Mouse (Mus musculus) forebrain, embryonic 12.5 days (tissue): Measurements from ENCODE around the gene Sema5a. TPM values are rescaled to one million over a fixed set of nuclear protein-coding genes. Genes with fewer than 3 reads are reported as not detected.
A peak's percentile ranks its signal among the peaks of the same experiment; 100 is the strongest.

ENCODE experiments used
- ATAC-seq: fragments of 200-750 bp; cut with Nextera tagmentation; 2 replicates; pipeline ENCODE4 v1.8.0; 2017; ENCODE audit warnings: moderate TSS enrichment; ENCODE audit not compliant: low FRiP score
- H3K27ac ChIP-seq: fragments of 300-500 bp; sonication (generic); 2 replicates; pipeline ENCODE4 v1.5.1; 2016; ENCODE audit warnings: mild to moderate bottlenecking
- H3K27me3 ChIP-seq: fragments of 300-500 bp; sonication (generic); 2 replicates; pipeline ENCODE4 v1.6.1; 2016; ENCODE audit warnings: mild to moderate bottlenecking
- H3K36me3 ChIP-seq: fragments of 300-500 bp; sonication (generic); replicated peaks from 2 replicates; pipeline ENCODE4 v1.6.1; 2016; ENCODE audit warnings: mild to moderate bottlenecking
- H3K4me1 ChIP-seq: fragments of 300-500 bp; sonication (generic); 2 replicates; pipeline ENCODE4 v1.6.1; 2016
- H3K4me2 ChIP-seq: fragments of 300-500 bp; sonication (generic); 2 replicates; pipeline ENCODE4 v1.6.1; 2016; ENCODE audit warnings: mild to moderate bottlenecking, moderate library complexity
- H3K4me3 ChIP-seq: fragments of 300-500 bp; sonication (generic); replicated peaks from 2 replicates; pipeline ENCODE4 v1.5.1; 2016; ENCODE audit warnings: mild to moderate bottlenecking
- H3K9ac ChIP-seq: fragments of 300-500 bp; sonication (generic); 2 replicates; pipeline ENCODE4 v1.6.1; 2016; ENCODE audit warnings: mild to moderate bottlenecking
- H3K9me3 ChIP-seq: fragments of 300-500 bp; sonication (generic); 2 replicates; pipeline ENCODE4 v1.6.1; 2016
- WGBS: fragments of 180-500 bp; shearing (Covaris S2); methylation state at CpG from one replicate; pipeline ENCODE4 v1.1.7; 2016; 5-methylcytosine and 5-hydroxymethylcytosine counted together
- polyA plus RNA-seq: library from polyadenylated mRNA; unstranded; fragments of >200 nt; fragmentation: Nextera tagmentation; extraction: Ambion mirVana; gene quantifications from 2 replicates; pipeline ENCODE4 v1.2.1, GENCODE M21; 2016

Gene Sema5a
- polyA plus RNA-seq, 1 experiment from 2014 or later, result 20.7 TPM

DNA sequence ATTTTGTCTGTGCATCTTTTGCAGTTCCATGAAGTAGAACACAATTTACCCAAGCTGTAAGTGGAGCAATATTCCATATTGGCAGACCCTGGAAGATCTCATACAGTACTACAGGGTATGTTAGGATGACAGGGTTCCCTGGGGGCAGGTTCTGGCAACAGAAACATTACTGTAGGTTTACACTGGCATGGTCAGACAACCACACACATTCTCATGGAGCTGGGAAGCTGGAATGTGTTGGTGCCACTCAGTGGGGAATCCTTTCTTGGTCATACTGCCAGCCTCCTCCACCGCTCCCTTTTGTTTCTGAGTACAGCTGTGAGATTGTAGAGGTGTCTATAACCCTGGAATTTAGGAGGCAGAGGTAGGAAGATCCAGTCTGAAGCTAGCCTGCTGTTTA lies 11.2 kb upstream of the Sema5a start:
- WGBS, result 96% methylated on average over 1 of the region's 1 CpGs
- no peak overlapping the region for H3K4me2 ChIP-seq
- H3K9ac ChIP-seq, result no peak overlapping the region
- H3K4me3 ChIP-seq, result no peak overlapping the region
- no peaks in the 10 kb centered on the region for H3K36me3 ChIP-seq
- no peaks in the 10 kb centered on the region for H3K9me3 ChIP-seq
- no peaks in the 10 kb centered on the region for H3K27me3 ChIP-seq
- no peaks in the 10 kb centered on the region for H3K4me1 ChIP-seq
- no peak for ATAC-seq
- H3K27ac ChIP-seq, result no peak overlapping the region

DNA sequence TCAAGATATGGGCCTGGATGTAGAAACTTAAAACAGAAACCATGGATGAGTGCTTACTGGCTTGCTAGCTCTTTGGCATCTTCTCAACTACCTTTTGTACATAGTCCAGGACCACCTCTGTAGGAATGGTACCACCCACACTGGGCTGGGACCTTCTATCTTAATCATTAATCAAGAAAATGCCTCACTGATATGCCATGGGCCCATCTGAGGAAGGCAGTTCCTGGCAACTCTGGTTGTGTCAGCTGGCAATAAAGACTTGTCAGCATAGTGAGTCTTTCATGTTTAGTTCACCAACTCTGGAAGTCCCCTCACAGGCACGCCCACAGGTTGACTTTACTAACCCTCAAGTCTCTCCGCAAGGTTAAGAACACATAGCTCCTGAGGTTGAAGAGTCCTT lies 5.5 kb upstream of the Sema5a start:
- no peak overlapping the region for H3K4me3 ChIP-seq
- ATAC-seq, result no peak
- no peaks in the 10 kb centered on the region for H3K9me3 ChIP-seq
- H3K27me3 ChIP-seq, result no peaks in the 10 kb centered on the region
- 96% methylated on average over 2 of the region's 2 CpGs for WGBS
- no peak overlapping the region for H3K4me2 ChIP-seq
- H3K9ac ChIP-seq, result no peak overlapping the region
- H3K4me1 ChIP-seq, result peaks cover 3% of the 10 kb centered on the region; the same call in 1 of the 2 replicates
- H3K36me3 ChIP-seq, result 0 out of 2 replicates have a peak, but pooled peaks cover 4% of the 10 kb centered on the region
- H3K27ac ChIP-seq, result no peak overlapping the region

- ATAC-seq, result no peak
- Histone ChIP-seq H3K4me3 (no peak overlapping the region), H3K4me2 (no peak overlapping the region), H3K36me3 (0 out of 2 replicates have a peak, but pooled peaks cover 4% of the 10 kb centered on the region), H3K27me3 (no peaks in the 10 kb centered on the region), H3K9ac (no peak overlapping the region), H3K9me3 (no peaks in the 10 kb centered on the region), H3K4me1 (peaks cover 10% of the 10 kb centered on the region), H3K27ac (no peak overlapping the region)
- WGBS, result 89% methylated on average over 3 of the region's 3 CpGs
Measured at GRCm38 (mm10) chr15:32240159-32240558, 4.5 kb upstream of the Sema5a start.

GRCm38 (mm10) chr15:32241666-32242065 lies 2.9 kb upstream of the Sema5a start:
- ATAC-seq, result no peak
- no peak overlapping the region for H3K4me2 ChIP-seq
- no peak overlapping the region for H3K9ac ChIP-seq
- peaks cover 13% of the 10 kb centered on the region for H3K4me1 ChIP-seq
- H3K9me3 ChIP-seq, result no peaks in the 10 kb centered on the region
- H3K4me3 ChIP-seq, result no peak overlapping the region
- 0 out of 2 replicates have a peak, but pooled peaks cover 4% of the 10 kb centered on the region for H3K36me3 ChIP-seq
- H3K27me3 ChIP-seq, result no peaks in the 10 kb centered on the region
- H3K27ac ChIP-seq, result no peak overlapping the region
- WGBS, result 92% methylated on average over 6 of the region's 6 CpGs

- Histone ChIP-seq H3K4me2 (peak overlapping the region; percentile 99), H3K9me3 (no peaks in the 10 kb centered on the region), H3K4me3 (peak overlapping the region; percentile 62), H3K27ac (no peak overlapping the region), H3K9ac (peak overlapping the region; percentile 68; the same call in 1 of the 2 replicates), H3K36me3 (0 out of 2 replicates have a peak, but pooled peaks cover 4% of the 10 kb centered on the region), H3K27me3 (no peaks in the 10 kb centered on the region), H3K4me1 (peaks cover 20% of the 10 kb centered on the region)
- 69% methylated on average over 12 of the region's 12 CpGs for WGBS
- no peak for ATAC-seq
Measured at GRCm38 (mm10) chr15:32243096-32243785, 1.4 kb upstream of the Sema5a start.

DNA sequence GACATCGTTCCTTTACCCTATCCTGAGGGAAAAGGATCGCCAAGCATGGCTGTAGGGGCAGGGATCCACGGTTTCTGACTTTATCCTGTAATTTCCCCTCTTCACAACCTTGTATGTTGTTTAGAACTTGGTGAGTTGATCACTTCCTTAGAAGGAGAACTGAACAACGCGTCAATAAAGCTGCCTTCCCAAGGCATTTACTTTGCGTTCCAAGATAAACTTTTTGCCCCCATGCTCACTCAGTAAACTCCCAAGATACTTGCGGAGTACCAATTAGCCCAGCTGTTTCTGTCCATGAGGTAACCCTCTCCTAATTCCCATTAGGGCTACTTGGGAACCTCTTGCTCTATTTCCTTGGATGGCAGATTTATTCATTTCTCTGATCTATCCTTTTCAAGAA lies 786 bp upstream of the Sema5a start:
- no peak for ATAC-seq
- H3K27me3 ChIP-seq, result no peaks in the 10 kb centered on the region
- H3K4me1 ChIP-seq, result peaks cover 20% of the 10 kb centered on the region
- H3K4me2 ChIP-seq, result peak overlapping the region; percentile 99
- H3K36me3 ChIP-seq, result 0 out of 2 replicates have a peak, but pooled peaks cover 4% of the 10 kb centered on the region
- peak overlapping the region; percentile 68; the same call in 1 of the 2 replicates for H3K9ac ChIP-seq
- peak overlapping the region; percentile 62 for H3K4me3 ChIP-seq
- H3K9me3 ChIP-seq, result no peaks in the 10 kb centered on the region
- H3K27ac ChIP-seq, result no peak overlapping the region
- WGBS, result 59% methylated on average over 7 of the region's 7 CpGs

GRCm38 (mm10) chr15:32244956-32245836 lies 586 bp downstream of the Sema5a start:
- peak overlapping the region; percentile 99 for H3K4me2 ChIP-seq
- H3K4me3 ChIP-seq, result peak overlapping the region; percentile 62
- ATAC-seq, result peak; percentile 74
- no peak overlapping the region for H3K27ac ChIP-seq
- no peaks in the 10 kb centered on the region for H3K9me3 ChIP-seq
- H3K4me1 ChIP-seq, result peaks cover 20% of the 10 kb centered on the region
- H3K36me3 ChIP-seq, result 0 out of 2 replicates have a peak, but pooled peaks cover 4% of the 10 kb centered on the region
- WGBS, result under 1% methylated on average over 52 of the region's 52 CpGs
- H3K27me3 ChIP-seq, result no peaks in the 10 kb centered on the region
- peak overlapping the region; percentile 68 for H3K9ac ChIP-seq

DNA sequence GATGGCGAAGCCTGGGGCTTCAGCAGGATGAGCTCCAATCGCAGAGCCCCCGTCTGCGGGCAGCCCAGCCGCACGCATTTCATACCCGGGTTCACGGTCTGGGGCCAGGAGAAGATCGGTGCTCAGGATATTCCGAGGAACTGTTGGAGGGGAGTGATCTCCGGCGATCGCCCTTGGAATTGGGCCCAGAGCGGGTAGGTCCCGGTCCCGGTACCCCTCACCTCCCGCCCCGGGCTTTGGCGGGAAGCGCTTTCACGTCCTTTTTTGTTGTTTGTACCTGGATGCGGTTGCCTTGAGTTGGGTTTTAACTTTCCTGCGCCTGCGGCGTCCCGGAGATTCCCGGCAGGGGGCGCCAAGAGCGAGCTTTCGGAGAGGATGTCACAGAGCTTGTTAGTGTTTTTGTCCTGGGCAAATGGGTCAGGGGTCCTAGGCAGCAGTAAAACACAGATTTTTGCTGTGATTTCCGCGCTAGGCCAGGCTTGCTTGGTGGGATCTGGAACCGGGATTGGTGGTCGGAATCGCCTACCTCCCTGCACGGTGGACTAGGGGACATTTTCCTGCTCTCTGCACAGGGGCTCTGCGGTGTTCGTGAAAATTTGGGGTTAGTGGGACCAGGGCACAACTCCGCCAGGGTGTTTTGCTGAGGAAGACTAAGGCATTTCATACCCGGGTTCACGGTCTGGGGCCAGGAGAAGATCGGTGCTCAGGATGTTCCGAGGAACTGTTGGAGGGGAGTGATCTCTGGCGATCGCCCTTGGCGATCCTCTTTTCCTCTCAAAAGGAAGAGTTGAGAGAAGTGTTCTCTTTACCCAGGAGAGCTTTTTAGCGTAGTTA lies 1.4 kb downstream of the Sema5a start:
- peak; percentile 59 for ATAC-seq
- Histone ChIP-seq H3K4me2 (peak overlapping the region; percentile 99), H3K36me3 (no peaks in the 10 kb centered on the region), H3K27me3 (no peaks in the 10 kb centered on the region), H3K4me1 (peaks cover 20% of the 10 kb centered on the region), H3K9ac (peak overlapping the region; percentile 68), H3K27ac (no peak overlapping the region), H3K4me3 (peak overlapping the region; percentile 62), H3K9me3 (no peaks in the 10 kb centered on the region)
- WGBS, result under 1% methylated on average over 47 of the region's 47 CpGs

- no peaks in the 10 kb centered on the region for H3K27me3 ChIP-seq
- H3K4me3 ChIP-seq, result peak overlapping the region; percentile 62
- WGBS, result 49% methylated on average over 5 of the region's 5 CpGs
- H3K4me2 ChIP-seq, result peak overlapping the region; percentile 99
- no peak overlapping the region for H3K27ac ChIP-seq
- H3K4me1 ChIP-seq, result peaks cover 20% of the 10 kb centered on the region
- no peaks in the 10 kb centered on the region for H3K36me3 ChIP-seq
- no peaks in the 10 kb centered on the region for H3K9me3 ChIP-seq
- H3K9ac ChIP-seq, result no peak overlapping the region
- no peak for ATAC-seq
Measured at GRCm38 (mm10) chr15:32247281-32247680, 2.7 kb downstream of the Sema5a start.

DNA sequence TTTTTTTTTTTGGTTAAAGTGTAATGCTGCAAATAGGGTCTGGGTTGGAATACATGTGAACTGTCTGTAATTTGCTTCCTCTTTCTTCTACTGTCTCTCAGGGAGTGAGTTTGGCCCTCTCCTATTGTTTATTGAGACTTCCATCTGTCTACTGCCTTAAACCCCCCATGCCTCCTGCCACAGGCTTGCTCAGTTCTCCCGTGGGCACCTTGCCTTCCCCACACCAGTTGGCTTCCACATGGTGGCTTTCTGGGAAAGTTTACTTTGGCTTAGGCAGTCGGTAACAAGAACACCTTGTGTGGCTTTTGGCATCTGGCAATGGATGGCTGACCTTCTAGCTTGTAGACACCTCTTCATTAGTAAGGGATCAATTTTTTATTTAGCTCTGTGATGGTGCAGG lies 10.2 kb downstream of the Sema5a start:
- 87% methylated on average over 2 of the region's 2 CpGs for WGBS
- no peak for ATAC-seq
- Histone ChIP-seq H3K4me2 (no peak overlapping the region), H3K4me3 (no peak overlapping the region), H3K9ac (no peak overlapping the region), H3K4me1 (peaks cover 1% of the 10 kb centered on the region), H3K27ac (no peak overlapping the region), H3K9me3 (no peaks in the 10 kb centered on the region), H3K27me3 (no peaks in the 10 kb centered on the region), H3K36me3 (no peaks in the 10 kb centered on the region; the same call in 1 of the 2 replicates)

- H3K9ac ChIP-seq, result no peak overlapping the region
Measured at GRCm38 (mm10) chr15:32257340-32257739, 12.7 kb downstream of the Sema5a start.

More at GRCm38 (mm10) chr15:32257340-32257739, 12.7 kb downstream of the Sema5a start:
- Histone ChIP-seq H3K4me1 (peaks cover 11% of the 10 kb centered on the region), H3K4me2 (no peak overlapping the region), H3K36me3 (no peaks in the 10 kb centered on the region; the same call in 1 of the 2 replicates), H3K9me3 (no peaks in the 10 kb centered on the region), H3K4me3 (no peak overlapping the region), H3K27me3 (no peaks in the 10 kb centered on the region), H3K27ac (no peak overlapping the region)
- WGBS, result 64% methylated on average over 8 of the region's 8 CpGs
- ATAC-seq, result no peak
